Mouse (Mus musculus): ENCODE results near the gene Dpysl5.

Dpysl5 gene

DNA sequence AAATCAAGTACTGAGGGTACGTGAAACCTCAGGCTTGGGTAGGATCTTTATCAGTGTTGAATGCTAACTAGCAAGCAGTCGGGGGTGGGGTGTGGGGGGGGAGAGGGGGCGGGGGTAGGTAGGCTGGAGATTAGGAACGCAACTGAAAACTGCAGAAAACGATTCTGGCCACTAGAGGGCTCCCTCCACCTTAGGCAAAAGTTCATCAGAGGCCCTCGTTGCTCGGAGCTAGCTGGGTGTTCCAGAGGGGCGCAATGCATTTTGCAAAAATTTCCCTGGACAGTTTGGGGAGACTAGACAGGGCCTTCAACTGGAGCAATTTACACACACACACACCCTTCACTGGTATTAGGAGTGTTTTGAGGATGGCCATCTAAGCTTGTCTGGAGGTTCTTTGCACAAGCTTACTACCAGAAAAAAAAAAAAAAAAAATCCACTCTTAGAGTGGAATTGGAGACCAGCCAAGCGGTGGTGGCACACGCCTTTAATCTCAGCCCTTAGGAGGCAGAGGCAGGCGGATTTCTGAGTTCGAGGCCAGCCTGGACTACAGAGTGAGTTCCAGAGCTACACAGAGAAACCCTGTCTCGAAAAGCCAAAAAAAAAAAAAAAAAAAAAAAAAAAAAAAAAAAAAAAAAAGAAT lies 1.5 kb upstream of the Dpysl5 start:
- DNase-seq, result peak; percentile 85 to 90

DNA sequence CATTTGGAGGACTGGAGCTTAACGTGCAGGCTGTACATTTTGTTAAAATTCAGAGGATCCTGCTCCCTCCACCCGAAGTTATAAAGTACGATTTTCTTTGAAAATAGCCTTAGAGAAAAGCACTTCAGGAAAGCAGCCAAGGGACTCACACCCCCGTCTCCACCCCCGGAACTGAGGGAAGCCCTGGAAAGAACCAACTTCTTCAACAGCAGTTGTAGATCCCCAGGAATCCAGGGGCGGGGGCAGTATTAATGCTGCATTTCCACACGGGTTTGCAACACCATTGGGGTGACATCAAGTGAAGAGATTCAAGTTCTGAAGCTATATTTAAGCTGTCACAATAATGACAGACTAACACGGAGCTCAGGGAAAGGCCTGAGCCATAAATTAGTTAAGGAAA lies 878 bp upstream of the Dpysl5 start:
- DNase-seq, result peak in 1 of 2 experiments; percentile 29

- no peak for DNase-seq
Measured at GRCm38 (mm10) chr5:30712002-30712390, 632 bp downstream of the Dpysl5 start.

DNA sequence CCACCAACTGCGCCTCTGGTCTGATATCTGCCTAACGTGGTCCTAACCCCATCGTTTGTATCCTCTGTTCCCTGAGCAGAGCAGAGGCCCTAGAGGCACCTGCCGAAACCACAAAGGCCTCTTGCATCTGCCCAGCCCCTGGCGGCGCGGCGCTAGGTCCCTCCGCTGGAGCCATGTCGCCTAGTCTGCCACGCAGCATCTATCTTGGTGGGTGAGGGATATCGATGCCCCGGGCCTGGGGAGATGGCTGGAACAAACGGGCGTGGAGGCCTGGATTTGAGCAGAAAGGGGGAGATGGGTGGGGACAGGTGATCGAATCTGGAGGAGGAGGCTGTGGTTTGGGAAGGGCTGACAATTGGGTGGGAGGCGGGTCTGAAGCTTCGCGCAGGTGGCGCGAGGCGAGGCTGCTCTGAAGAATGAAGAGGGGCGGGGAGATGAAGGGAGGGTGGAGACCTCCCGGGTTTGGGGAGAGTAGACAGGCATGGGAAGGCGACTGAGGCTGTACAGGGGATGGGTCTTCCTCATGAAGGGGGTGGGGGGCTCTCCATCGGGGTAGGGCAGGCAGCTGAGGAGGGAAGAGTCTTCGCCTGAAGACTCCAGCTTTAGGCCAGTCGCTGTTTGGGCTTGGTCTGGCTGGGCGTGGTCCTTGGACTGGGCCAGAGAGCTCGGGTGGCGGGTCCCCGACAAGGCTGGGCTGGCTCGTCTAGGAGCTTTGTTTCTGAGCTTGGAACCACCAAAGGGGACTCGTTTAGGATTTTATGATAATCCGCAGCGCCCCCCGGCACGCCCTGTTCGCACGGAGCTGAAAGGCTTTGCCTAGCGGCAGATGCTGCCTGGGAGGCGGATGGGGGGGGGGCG lies 1.3 kb downstream of the Dpysl5 start:
- DNase-seq, result peak; percentile 40 to 51

DNA sequence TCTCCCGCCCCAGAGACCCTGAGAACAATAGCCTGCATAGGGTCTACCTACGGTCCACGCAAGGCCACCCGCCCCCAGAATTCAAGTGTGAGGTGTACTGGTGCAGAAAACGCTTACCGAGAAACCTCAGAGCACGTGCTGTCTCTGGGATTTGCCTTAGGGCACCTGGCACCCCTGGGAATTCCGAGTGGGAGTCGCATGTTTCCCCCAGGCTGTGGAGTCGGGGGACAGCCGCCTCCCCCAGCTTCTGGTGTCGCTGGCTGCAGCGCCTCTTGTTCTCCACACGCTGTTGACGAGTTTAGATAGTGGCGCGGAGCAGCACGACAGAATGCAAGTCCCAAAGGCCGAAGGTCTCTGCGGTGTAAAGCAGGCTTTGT lies 1.9 kb downstream of the Dpysl5 start:
- peak; percentile 33 to 39 for DNase-seq

DNA sequence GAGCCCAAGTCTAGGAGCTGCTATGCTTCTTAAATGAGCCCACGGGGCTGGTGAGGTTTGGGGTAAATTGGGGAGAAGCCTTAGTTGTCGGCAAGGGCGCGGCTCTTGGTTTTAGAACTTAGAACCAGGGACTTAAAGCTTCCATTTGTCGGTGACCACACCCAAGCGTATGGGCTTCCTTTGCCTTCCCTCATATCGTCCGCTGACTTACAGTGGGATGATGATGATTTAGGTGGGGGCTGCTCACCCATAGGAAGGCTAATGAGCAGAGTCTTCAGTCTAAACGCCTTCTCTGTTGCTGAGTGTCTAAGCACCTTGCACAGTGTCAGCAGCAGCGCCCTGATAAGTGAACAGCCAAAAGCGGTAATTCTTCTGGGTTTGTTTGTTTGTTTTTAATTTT lies 2.3 kb downstream of the Dpysl5 start:
- DNase-seq, result no peak

DNA sequence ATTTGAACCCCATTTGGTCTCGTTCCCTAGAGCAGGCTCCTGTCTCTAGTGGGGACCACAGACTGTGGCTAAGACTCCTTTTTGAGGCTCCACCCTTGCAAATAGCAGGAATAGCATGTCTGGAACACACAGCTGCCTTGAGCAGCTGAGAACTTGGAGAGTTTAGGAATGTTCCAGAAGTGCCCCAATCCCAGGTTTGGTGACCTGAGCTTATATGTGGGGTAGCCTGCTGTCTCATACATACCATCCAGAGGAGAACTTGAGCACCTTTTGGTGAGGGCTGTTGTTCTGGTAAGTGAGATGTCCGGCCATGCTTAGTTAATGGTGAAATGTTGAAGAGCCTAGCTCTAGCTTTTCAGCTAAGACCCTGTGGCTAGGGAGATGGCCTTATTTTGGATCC lies 4.9 kb downstream of the Dpysl5 start:
- DNase-seq, result no peak

- no peak for DNase-seq
Measured at GRCm38 (mm10) chr5:30717506-30717905, 6.1 kb downstream of the Dpysl5 start.

DNA sequence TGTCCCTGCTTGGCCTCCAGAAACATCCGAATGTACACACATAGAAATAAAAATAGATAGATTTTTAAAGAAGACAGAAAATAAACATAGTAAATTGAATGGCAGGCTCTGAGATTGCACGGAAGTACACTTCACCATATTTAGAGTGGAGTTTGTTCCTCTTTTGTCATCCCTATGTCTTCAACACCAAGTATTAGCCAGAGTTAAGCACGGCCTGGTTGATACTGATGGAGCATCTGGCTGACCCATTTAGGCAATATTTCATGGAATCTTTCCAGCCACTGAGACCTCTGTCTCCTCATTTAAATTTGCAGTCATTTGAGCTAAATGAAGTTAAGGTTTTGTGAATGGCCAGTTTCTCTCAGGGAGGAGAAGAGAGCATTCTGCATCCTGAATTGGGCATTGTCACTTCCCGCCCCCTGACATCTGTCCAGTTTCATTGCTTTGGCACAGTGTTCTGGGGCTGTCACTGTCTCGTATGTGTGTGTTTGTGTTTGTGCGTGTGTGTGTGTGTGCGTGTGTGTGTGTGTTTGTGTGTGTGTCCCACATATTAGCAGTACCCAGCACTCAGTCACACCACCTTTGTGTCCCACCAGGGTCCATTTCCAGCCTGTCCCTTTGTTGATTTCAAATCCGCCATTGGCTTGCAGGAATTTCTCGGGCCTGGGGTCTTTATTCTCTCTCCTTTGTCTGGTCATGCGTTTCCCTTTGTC lies 6.8 kb downstream of the Dpysl5 start:
- DNase-seq, result no peak

DNA sequence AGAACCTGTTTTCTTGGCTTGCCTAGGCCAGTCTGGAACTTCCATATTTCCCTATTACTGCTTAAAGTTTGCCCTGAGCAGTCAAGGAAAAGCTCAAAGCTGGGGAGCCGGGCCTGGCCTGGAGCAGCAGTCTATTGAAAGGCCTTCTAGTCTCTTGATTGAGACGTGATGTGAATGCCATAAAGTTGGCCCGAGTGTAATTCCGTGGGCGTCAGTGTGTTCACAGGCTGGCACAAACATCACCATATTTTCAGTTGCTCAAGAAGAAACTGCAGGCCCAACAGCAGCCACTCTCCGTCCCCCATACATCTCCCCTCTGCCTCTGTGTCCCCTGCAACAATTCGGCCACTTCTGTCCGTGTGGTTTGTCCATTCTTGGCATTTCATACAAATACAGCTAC lies 10.6 kb downstream of the Dpysl5 start:
- no peak for DNase-seq

DNA sequence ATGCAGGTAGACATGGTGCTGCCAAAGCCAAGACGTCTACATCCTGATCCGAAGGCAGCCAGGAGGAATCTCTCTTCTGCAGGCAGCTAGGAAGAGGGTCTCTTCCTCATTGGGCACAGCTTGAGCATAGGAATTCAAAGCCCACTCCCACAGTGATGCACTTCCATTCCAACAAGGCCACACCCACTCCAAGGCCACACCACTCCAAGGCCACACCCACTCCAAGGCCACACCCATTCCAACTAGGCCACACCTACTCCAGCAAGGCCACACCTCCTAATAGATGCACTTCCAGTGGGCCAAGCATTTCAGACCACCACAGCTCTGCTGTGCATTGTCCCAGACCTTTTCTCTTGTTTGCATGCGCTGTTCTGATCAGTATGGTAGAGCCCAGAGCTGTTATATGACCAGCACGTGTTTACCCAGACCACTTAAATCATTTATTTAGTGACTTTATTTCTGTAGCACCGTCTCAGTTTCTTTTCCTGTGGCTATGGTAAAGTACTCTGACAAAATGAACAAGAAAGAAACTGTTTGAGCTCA lies 14.9 kb downstream of the Dpysl5 start:
- no peak for DNase-seq

- peak in 1 of 2 experiments; percentile 25 for DNase-seq
Measured at GRCm38 (mm10) chr5:30732511-30732910, 21.1 kb downstream of the Dpysl5 start.

DNA sequence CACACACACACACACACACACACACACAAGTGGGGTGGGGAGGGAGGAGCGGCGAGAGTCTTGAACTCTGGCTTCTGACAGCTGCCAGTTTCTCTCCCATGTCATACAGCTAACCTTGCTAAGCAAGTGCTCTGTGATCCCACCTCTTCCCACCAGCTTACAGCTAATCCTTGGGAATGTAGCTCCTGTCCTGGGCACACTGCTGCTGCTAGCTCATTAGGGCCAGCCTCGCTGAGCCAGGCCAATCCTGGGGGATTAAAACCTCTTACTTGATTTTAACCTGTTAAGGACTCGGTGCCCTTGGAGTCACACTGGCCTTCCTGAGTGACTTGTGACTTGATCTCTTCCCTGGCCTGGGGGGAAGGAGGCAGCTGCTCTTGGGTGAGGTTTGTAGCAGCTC lies 23.3 kb downstream of the Dpysl5 start:
- DNase-seq, result no peak

DNA sequence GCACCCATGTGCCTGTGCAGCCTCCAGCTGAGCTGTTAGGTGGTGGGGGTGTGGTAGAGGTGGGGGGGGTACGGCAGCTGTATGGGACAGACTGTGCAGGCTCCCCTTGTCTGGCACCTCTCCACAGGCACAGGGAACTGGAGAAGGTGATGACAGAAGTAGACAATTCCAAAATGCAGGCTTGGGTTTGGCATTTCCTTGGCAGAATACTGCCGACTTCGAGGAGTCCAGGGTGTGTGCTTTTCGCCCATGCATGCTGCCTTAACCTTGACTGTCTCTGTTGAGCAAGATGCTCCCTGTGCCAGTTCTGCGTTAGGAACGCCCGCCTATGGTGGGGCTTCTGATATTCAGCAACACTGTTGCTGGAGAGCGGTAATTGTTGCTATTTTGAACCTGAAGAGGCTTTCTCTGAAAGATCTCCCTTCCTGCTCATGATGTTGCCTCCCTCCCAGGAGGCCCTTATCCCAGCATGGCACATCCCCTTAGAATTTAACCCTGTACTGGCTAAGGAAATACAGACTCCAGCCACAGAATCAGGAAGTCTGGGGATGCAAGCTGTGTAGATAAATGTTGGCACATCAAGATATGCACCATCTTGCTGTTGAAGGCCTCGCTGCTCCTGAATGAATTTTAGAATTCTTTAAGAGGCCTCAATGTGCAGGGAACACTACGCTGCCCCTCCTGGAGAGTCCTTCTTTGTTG lies 26.9 kb downstream of the Dpysl5 start:
- DNase-seq, result no peak

- no peak for DNase-seq
Measured at GRCm38 (mm10) chr5:30739595-30739994, 28.2 kb downstream of the Dpysl5 start.

- DNase-seq, result no peak
Measured at GRCm38 (mm10) chr5:30749582-30750311, 38.4 kb downstream of the Dpysl5 start.

GRCm38 (mm10) chr5:30751071-30751470 lies 39.7 kb downstream of the Dpysl5 start:
- no peak for DNase-seq

DNA sequence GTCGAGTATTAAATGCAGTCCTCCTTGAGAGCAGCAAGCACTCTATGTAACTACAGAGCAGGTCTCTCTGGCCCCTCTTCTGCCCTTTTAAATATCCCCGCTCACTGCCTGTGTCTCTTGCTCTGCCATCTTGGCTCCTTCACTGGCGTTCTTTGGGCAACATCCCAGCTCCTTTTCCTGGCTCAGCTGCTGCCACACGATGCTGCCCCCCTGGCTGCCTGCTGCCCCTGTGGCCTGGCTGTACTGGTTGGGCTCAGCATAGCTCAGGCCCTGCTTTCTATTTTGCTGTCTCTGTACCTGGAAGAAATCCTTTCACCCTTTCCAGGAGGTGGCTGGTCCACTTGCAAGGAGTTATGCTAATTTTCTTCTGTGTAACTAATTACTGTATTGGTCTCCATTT lies 41.8 kb downstream of the Dpysl5 start:
- DNase-seq, result peak; percentile 62 to 73

DNA sequence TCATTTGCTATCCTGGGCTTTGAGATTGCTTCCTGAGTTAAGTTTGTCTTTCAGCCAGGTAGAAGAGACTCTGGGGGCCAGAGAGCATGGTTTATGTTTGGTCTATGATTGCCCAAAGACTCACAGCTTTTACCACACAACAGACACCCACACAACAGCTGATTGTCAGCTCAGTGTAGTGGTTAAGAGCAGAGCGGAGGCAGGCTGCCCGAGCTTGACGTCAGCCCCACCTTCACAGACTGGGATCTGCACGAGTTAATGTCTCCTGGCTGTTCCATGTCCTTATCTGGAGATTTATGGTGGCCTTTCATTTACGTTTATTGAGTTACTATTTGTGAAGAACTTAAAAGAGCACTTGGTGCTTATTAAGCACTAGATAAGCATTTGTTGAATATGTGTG lies 43.9 kb downstream of the Dpysl5 start:
- no peak for DNase-seq

- DNase-seq, result no peak
Measured at GRCm38 (mm10) chr5:30762815-30763510, 51.6 kb downstream of the Dpysl5 start.

DNA sequence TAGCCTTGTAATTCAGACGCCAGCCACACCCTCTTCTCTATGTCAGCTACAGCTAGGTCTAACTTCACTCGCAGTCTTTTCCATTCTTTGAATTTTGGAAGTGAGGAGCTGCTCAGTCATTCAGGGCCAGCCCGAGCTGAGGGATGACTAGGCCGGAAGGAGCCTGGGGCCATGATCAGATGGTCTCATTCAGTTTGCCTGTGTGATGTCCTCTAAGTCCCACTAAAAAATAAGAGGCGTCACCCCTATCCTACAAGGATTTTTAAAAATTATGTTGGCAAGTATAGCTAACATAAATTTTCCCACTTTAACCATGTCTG lies 52.1 kb downstream of the Dpysl5 start:
- no peak for DNase-seq

Measured in cerebellum, postnatal 25 days (tissue).